Comparison of ENCODE assay signal across 26 mouse cellular contexts in genomic region chr17:53061733-53062132, GRCm38 (mm10).
"Had no signal": no experiment of that assay in that cellular context is flagged by ENCODE, and none has a peak within 500 bp of the region (broad histone marks: within the 10 kb centered on the region; RNA-seq: fewer than 3 reads in every experiment).

No protein-coding gene starts in this region.

- H3K4me2 ChIP-seq: heart, embryonic 11.5 days; heart, embryonic 13.5 days; heart, embryonic 15.5 days; hindbrain, embryonic 14.5 days; kidney, embryonic 15.5 days; limb, embryonic 13.5 days; limb, embryonic 15.5 days; liver, embryonic 12.5 days had no signal

- H3K9ac ChIP-seq: heart, embryonic 13.5 days; heart, embryonic 15.5 days; hindbrain, embryonic 14.5 days; kidney, embryonic 15.5 days; limb, embryonic 13.5 days; limb, embryonic 15.5 days; liver, embryonic 12.5 days had no signal

- H3K36me3 ChIP-seq: heart, embryonic 13.5 days; heart, embryonic 15.5 days; kidney, embryonic 15.5 days; limb, embryonic 13.5 days; limb, embryonic 15.5 days; liver, embryonic 12.5 days had no signal

- H3K4me3 ChIP-seq: gastrocnemius, adult 2 months; heart, adult 2 months; heart, embryonic 13.5 days; heart, embryonic 15.5 days; kidney, embryonic 15.5 days; limb, embryonic 13.5 days; limb, embryonic 15.5 days; liver, embryonic 12.5 days had no signal

- H3K27me3 ChIP-seq: heart, embryonic 13.5 days; heart, embryonic 15.5 days; kidney, embryonic 15.5 days; limb, embryonic 13.5 days; limb, embryonic 15.5 days; liver, embryonic 12.5 days had no signal

- H3K27ac ChIP-seq: gastrocnemius, adult 2 months; heart, adult 2 months; heart, embryonic 13.5 days; heart, embryonic 15.5 days; hindbrain, embryonic 14.5 days; kidney, embryonic 15.5 days; kidney, postnatal 0 days; limb, embryonic 13.5 days; limb, embryonic 15.5 days; liver, embryonic 12.5 days had no signal

- H3K4me1 ChIP-seq: heart, embryonic 13.5 days; heart, embryonic 15.5 days; kidney, embryonic 15.5 days; limb, embryonic 13.5 days; limb, embryonic 15.5 days; liver, embryonic 12.5 days had no signal

- ATAC-seq: hindbrain, embryonic 16.5 days; intestine, embryonic 16.5 days; liver, embryonic 12.5 days had no signal

- H3K9me3 ChIP-seq: kidney, embryonic 15.5 days; limb, embryonic 15.5 days had no signal

- DNase-seq: gastrocnemius, adult 2 months; gastrocnemius, postnatal 10 days; gastrocnemius, postnatal 25 days; heart, adult 11 months; heart, adult 2 months; heart, postnatal 14 days; heart, postnatal 36 days; kidney, adult 11 months; kidney, adult 2 months; kidney, adult 9 months; kidney, postnatal 14 days; kidney, postnatal 36 days; layer of hippocampus, adult 9-11 months; layer of hippocampus, postnatal 36 days; left cerebral cortex, postnatal 4 days had no signal
